Mouse (Mus musculus): ENCODE measurements at regions not wholly inside any gene's neighbourhood (a gene's known extent, or its start where the extent isn't known, plus 50 kb on each side); places are given as distances from the start of the nearest gene placed in this dataset.
"Not testable (repeated sequence)": the region's sequence is repeated elsewhere in the genome, so short reads cannot be mapped to it uniquely, and the experiment has no call there.

GRCm38 (mm10) chr8:20285523-20285922 lies 77.5 kb downstream of the Gm15319 start:
- not testable (repeated sequence) for DNase-seq (ENCODE audit: low spot score in 2 of 2)

GRCm38 (mm10) chr8:20284856-20285255 lies 78.2 kb downstream of the Gm15319 start:
- not testable (repeated sequence) for DNase-seq (ENCODE audit: low spot score in 2 of 2)

- not testable (repeated sequence) for DNase-seq (ENCODE audit: low spot score in 2 of 2)
Measured at GRCm38 (mm10) chr8:20283141-20283540, 79.9 kb downstream of the Gm15319 start.

- DNase-seq (ENCODE audit: low spot score in 2 of 2), result not testable (repeated sequence)
Measured at GRCm38 (mm10) chr8:20281201-20281887, 81.7 kb downstream of the Gm15319 start.

GRCm38 (mm10) chr8:20277701-20278100 lies 85.3 kb downstream of the Gm15319 start:
- not testable (repeated sequence) for DNase-seq (ENCODE audit: low spot score in 2 of 2)

GRCm38 (mm10) chr8:20276661-20277060 lies 86.3 kb downstream of the Gm15319 start:
- DNase-seq (ENCODE audit: low spot score in 2 of 2), result not testable (repeated sequence)

GRCm38 (mm10) chr8:20273844-20274243 lies 89.2 kb downstream of the Gm15319 start:
- not testable (repeated sequence) for DNase-seq (ENCODE audit: low spot score in 2 of 2)

GRCm38 (mm10) chr8:20267520-20268127 lies 95.4 kb downstream of the Gm15319 start:
- DNase-seq (ENCODE audit: low spot score in 2 of 2), result not testable (repeated sequence)

GRCm38 (mm10) chr8:20266776-20267175 lies 96.2 kb downstream of the Gm15319 start:
- DNase-seq (ENCODE audit: low spot score in 2 of 2), result peak in 1 of 2 experiments; percentile 23

- DNase-seq (ENCODE audit: low spot score in 2 of 2), result not testable (repeated sequence)
Measured at GRCm38 (mm10) chr8:20264612-20265011, 98.4 kb downstream of the Gm15319 start.

- DNase-seq (ENCODE audit: low spot score in 2 of 2), result peak in 1 of 2 experiments; percentile 27
Measured at GRCm38 (mm10) chr8:20264106-20264505, 98.9 kb downstream of the Gm15319 start.

- not testable (repeated sequence) for DNase-seq (ENCODE audit: low spot score in 2 of 2)
Measured at GRCm38 (mm10) chr8:20262847-20263570, 100.0 kb downstream of the Gm15319 start.

GRCm38 (mm10) chr8:20262253-20262652 lies 100.8 kb downstream of the Gm15319 start:
- DNase-seq (ENCODE audit: low spot score in 2 of 2), result not testable (repeated sequence)

- not testable (repeated sequence) for DNase-seq (ENCODE audit: low spot score in 2 of 2)
Measured at GRCm38 (mm10) chr8:20261452-20262181, 101.4 kb downstream of the Gm15319 start.

- peak in 1 of 2 experiments; percentile 36 for DNase-seq (ENCODE audit: low spot score in 2 of 2)
Measured at GRCm38 (mm10) chr8:20261007-20261406, 102.0 kb downstream of the Gm15319 start.

- DNase-seq (ENCODE audit: low spot score in 2 of 2), result not testable (repeated sequence)
Measured at GRCm38 (mm10) chr8:20260125-20260640, 102.8 kb downstream of the Gm15319 start.

GRCm38 (mm10) chr8:20259662-20260061 lies 103.3 kb downstream of the Gm15319 start:
- not testable (repeated sequence) for DNase-seq (ENCODE audit: low spot score in 2 of 2)
